Mouse (Mus musculus): ENCODE results near the gene Lrrc58.

DNA sequence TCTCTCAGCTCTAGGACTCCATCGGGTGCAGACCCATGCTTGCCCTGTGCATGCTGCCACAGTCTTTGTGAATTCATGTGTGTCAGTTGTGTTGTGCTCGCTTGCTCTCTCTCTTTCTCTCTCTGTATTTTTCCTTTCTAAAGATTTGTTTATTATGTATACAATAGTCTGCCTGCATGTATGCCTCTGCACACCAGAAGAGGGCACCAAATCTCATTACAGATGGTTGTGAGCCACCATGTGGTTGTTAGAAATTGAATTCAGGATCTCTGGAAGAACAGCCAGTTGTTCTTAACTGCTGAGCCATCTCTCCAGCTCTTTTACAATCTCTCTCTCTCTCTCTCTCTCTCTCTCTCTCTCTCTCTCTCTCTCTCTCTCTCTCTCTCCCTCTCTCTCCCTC is 66.7 kb downstream of the Lrrc58 start:
- no peak for TF ChIP-seq POLR2A (IDR thresholded peaks at IDR 0.05; ENCODE audit: low read depth, low read length)
- TF ChIP-seq CTCF (IDR thresholded peaks at IDR 0.05; ENCODE audit: extremely low read depth, insufficient read depth, insufficient read length, insufficient replicate concordance) = no peak

All from spleen, adult 2 months (tissue).